8 mouse cellular contexts compared by ENCODE assay signal in genomic region chr3:88145952-88146351, GRCm38 (mm10). TPM values are rescaled to one million over a fixed set of nuclear protein-coding genes. Genes with fewer than 3 reads are reported as not detected.
A peak's percentile ranks its signal among the peaks of the same experiment; 100 is the strongest.
DNase-seq lines count a peak whose midpoint lies in the region; ATAC-seq and TF ChIP-seq lines count a peak whose summit lies in the region.

No protein-coding gene starts in this region.

- H3K4me3 ChIP-seq in thymus, adult 2 months (ENCODE audit: control insufficient read depth, insufficient read depth, low read length): peak overlapping the region; percentile 28; the same call in 1 of the 2 replicates
- no peak overlapping the region for H3K4me3 ChIP-seq in hindbrain, postnatal 0 days (ENCODE audit: low read length)
- H3K4me3 ChIP-seq in megakaryocyte, embryonic 14.5 days (replicated peaks): peak overlapping the region; percentile 96

- peak; percentile 83 to 90 for DNase-seq in adrenal gland, adult (ENCODE audit: inconsistent age in 2 of 2, low spot score in 1 of 2)
- DNase-seq in adrenal gland, postnatal 4 days (ENCODE audit: low spot score in 2 of 2): no peak
- DNase-seq in thymus, adult 2 months: no peak
- DNase-seq in thymus, postnatal 14 days: no peak
- no peak for DNase-seq in hindbrain, postnatal 0 days (ENCODE audit: low spot score)
- DNase-seq in embryo, embryonic 10.5 days (ENCODE audit: low spot score): no peak
- DNase-seq in layer of hippocampus, adult 11-12 months (ENCODE audit: low spot score): no peak

- H3K27me3 ChIP-seq in thymus, adult 2 months (ENCODE audit: control insufficient read depth, insufficient read depth, low read length): no peaks in the 10 kb centered on the region
- H3K27me3 ChIP-seq in hindbrain, postnatal 0 days (ENCODE audit: insufficient read depth, low read length): no peaks in the 10 kb centered on the region
- no peaks in the 10 kb centered on the region for H3K27me3 ChIP-seq in megakaryocyte, embryonic 14.5 days (replicated peaks)

- TF ChIP-seq POLR2A in thymus, adult 2 months (IDR thresholded peaks at IDR 0.05; ENCODE audit: control insufficient read depth, extremely low read depth, insufficient read depth, low read length, poor library complexity): no peak

- 53% methylated on average over 5 of the region's 5 CpGs for WGBS in thymus, adult 2 months
- WGBS in hindbrain, postnatal 0 days: 71% methylated on average over 5 of the region's 5 CpGs

- no peak for ATAC-seq in hindbrain, postnatal 0 days

- H3K9ac ChIP-seq in hindbrain, postnatal 0 days (replicated peaks; ENCODE audit: low read length): peak overlapping the region; percentile 40

- no peaks in the 10 kb centered on the region for H3K36me3 ChIP-seq in thymus, adult 2 months (ENCODE audit: control insufficient read depth, insufficient read depth, low read length)
- H3K36me3 ChIP-seq in hindbrain, postnatal 0 days (ENCODE audit: insufficient read depth, low read length): no peaks in the 10 kb centered on the region
- peaks cover 48% of the 10 kb centered on the region for H3K36me3 ChIP-seq in megakaryocyte, embryonic 14.5 days (replicated peaks; ENCODE audit: low read length)

- peak overlapping the region; percentile 80 for H3K27ac ChIP-seq in thymus, adult 2 months (ENCODE audit: control insufficient read depth, insufficient read depth, low read length)
- peak overlapping the region; percentile 20; the same call in 1 of the 2 replicates for H3K27ac ChIP-seq in hindbrain, postnatal 0 days

- H3K4me2 ChIP-seq in hindbrain, postnatal 0 days (ENCODE audit: low read depth, low read length): 0 out of 2 replicates have a peak overlapping the region, but pooled peaks have one; percentile 93

- no peaks in the 10 kb centered on the region for H3K9me3 ChIP-seq in hindbrain, postnatal 0 days (ENCODE audit: low read length)
- no peaks in the 10 kb centered on the region for H3K9me3 ChIP-seq in megakaryocyte, embryonic 14.5 days

- H3K4me1 ChIP-seq in thymus, adult 2 months (replicated peaks; ENCODE audit: control insufficient read depth, insufficient read depth, low read length): peaks cover 72% of the 10 kb centered on the region
- H3K4me1 ChIP-seq in hindbrain, postnatal 0 days (ENCODE audit: insufficient read depth, low read length): peaks cover 63% of the 10 kb centered on the region
- H3K4me1 ChIP-seq in megakaryocyte, embryonic 14.5 days: peaks cover 88% of the 10 kb centered on the region

- TF ChIP-seq CTCF in thymus, adult 2 months (IDR thresholded peaks at IDR 0.05; ENCODE audit: borderline replicate concordance, control insufficient read depth, extremely low read depth, insufficient read depth, low read length, poor library complexity): no peak
- TF ChIP-seq CTCF in hindbrain, postnatal 0 days (IDR thresholded peaks at IDR 0.05; ENCODE audit: low read depth): no peak

RNA-seq across cellular contexts. Expression of gene Mef2d, which starts 3.8 kb away (rescaled TPM):
- 10 to 100 TPM; 90.0 to 92.1 TPM for total RNA-seq in adrenal gland, postnatal 4 days (2021)
- polyA plus RNA-seq in thymus, adult 2 months (2012; rRNA removed): 343 and 377 TPM in 2 replicates
- total RNA-seq in hindbrain, postnatal 0 days (2014; rRNA removed): 44.0 and 50.3 TPM in 2 replicates
- 13.4 and 19.2 TPM in 2 replicates for polyA plus RNA-seq in hindbrain, postnatal 0 days (2015; fragmentation: Nextera tagmentation; extraction: Ambion mirVana)
- 60.2 and 145 TPM in 2 replicates for polyA plus RNA-seq in megakaryocyte, embryonic 14.5 days (2012; ENCODE audit: insufficient read depth, low replicate concordance)

Comparison
In these comparisons a context has a peak if more than half of its experiments do, and no peak if none do; other contexts are left out.
1. DNase-seq: peak in adrenal gland, adult (2 of 2); none in adrenal gland, postnatal 4 days (0 of 2), thymus, adult 2 months (single experiment), thymus, postnatal 14 days (single experiment), hindbrain, postnatal 0 days (single experiment), embryo, embryonic 10.5 days (single experiment) and layer of hippocampus, adult 11-12 months (single experiment).